Mouse (Mus musculus) c-Kit-positive CD71-negative TER-119-negative erythroid progenitor cells, embryonic 14.5 days (primary cell): Measurements from ENCODE around the gene Arhgef25.
"Not testable (repeated sequence)": the region's sequence is repeated elsewhere in the genome, so short reads cannot be mapped to it uniquely, and the experiment has no call there.

Experiments
- DNase-seq: peaks from one replicate; pipeline ENCODE4 v3.0.0-alpha.2; 2013; ENCODE audit warnings: low read depth

The Arhgef25 gene

GRCm38 (mm10) chr10:127204589-127204988 lies 14.7 kb upstream of the Arhgef25 start:
- DNase-seq: no peak

GRCm38 (mm10) chr10:127203106-127203505 lies 13.2 kb upstream of the Arhgef25 start:
- DNase-seq: no peak

- DNase-seq: no peak
Measured at GRCm38 (mm10) chr10:127200279-127200678, 10.4 kb upstream of the Arhgef25 start.

GRCm38 (mm10) chr10:127199474-127199873 lies 9.6 kb upstream of the Arhgef25 start:
- DNase-seq: no peak

GRCm38 (mm10) chr10:127199068-127199467 lies 9.2 kb upstream of the Arhgef25 start:
- DNase-seq: no peak

GRCm38 (mm10) chr10:127198492-127198891 lies 8.6 kb upstream of the Arhgef25 start:
- no peak for DNase-seq

- DNase-seq: no peak
Measured at GRCm38 (mm10) chr10:127197505-127198110, 7.7 kb upstream of the Arhgef25 start.

- no peak for DNase-seq
Measured at GRCm38 (mm10) chr10:127197104-127197503, 7.2 kb upstream of the Arhgef25 start.

- no peak for DNase-seq
Measured at GRCm38 (mm10) chr10:127196392-127196791, 6.5 kb upstream of the Arhgef25 start.

- no peak for DNase-seq
Measured at GRCm38 (mm10) chr10:127195328-127196129, 5.6 kb upstream of the Arhgef25 start, which contains the start of gene Dtx3. Gene Dtx3 (minus strand): TSS chr10:127195728.

GRCm38 (mm10) chr10:127194428-127195327 lies 4.8 kb upstream of the Arhgef25 start:
- no peak for DNase-seq

- DNase-seq: no peak
Measured at GRCm38 (mm10) chr10:127193011-127193410, 3.1 kb upstream of the Arhgef25 start.

- not testable (repeated sequence) for DNase-seq
Measured at GRCm38 (mm10) chr10:127192057-127192328, 2.1 kb upstream of the Arhgef25 start.

GRCm38 (mm10) chr10:127191191-127192056 lies 1.5 kb upstream of the Arhgef25 start:
- DNase-seq: no peak

- DNase-seq: no peak
Measured at GRCm38 (mm10) chr10:127190398-127191190, 711 bp upstream of the Arhgef25 start.

- DNase-seq: no peak
Measured at GRCm38 (mm10) chr10:127189116-127189650, 700 bp downstream of the Arhgef25 start.

GRCm38 (mm10) chr10:127188465-127189115 lies 1.3 kb downstream of the Arhgef25 start:
- DNase-seq: no peak

- no peak for DNase-seq
Measured at GRCm38 (mm10) chr10:127188079-127188453, 1.8 kb downstream of the Arhgef25 start.

GRCm38 (mm10) chr10:127187371-127188078 lies 2.4 kb downstream of the Arhgef25 start:
- no peak for DNase-seq
